Mouse (Mus musculus): ENCODE results near the gene Lipe. TPM values are rescaled to one million over a fixed set of nuclear protein-coding genes. Genes with fewer than 3 reads are reported as not detected.

Gene Lipe
- total RNA-seq, 1 experiment, result 3.8 TPM

DNA sequence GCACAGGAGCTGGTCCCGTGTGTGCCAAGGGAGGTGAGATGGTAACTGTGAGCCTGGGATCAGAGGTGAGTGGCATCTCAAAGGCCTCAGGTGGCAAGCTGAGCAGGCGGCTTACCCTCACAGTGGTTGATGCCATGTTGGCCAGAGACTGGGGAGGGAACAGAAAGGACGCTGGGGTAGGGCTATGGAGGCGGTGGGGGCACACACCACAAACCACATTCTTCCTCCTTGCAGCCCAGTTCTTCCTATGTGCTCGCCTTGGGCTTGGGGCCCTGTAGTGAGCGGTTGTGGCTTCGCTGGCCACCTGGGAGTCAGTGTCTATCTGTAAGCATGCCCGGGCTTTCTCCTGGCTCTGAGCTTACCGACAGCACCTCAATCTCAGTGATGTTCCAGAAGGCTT lies 13.7 kb downstream of the Lipe start:
- Histone ChIP-seq H3K4me1 (ENCODE audit: control insufficient read depth in 2 of 2, insufficient read depth in 2 of 2, low read length in 2 of 2, poor library complexity in 1 of 2) (peaks cover 1 to 7% of the 10 kb centered on the region in 2 experiments; a peak in 2 of 4 replicates), H3K36me3 (ENCODE audit: control insufficient read depth, insufficient read depth, low read length, poor library complexity, severe bottlenecking) (no peaks in the 10 kb centered on the region; the same call in 1 of the 2 replicates), H3K9me3 (ENCODE audit: control insufficient read depth, insufficient read depth, low read depth, low read length) (no peaks in the 10 kb centered on the region), H3K27ac (ENCODE audit: insufficient read depth, low read depth, low read length, poor library complexity, severe bottlenecking) (no peak overlapping the region), H3K4me3 (ENCODE audit: insufficient read depth in 1 of 2, low read depth in 1 of 2, low read length in 2 of 2, poor library complexity in 1 of 2, severe bottlenecking in 1 of 2) (no peak overlapping the region), H3K9ac (ENCODE audit: insufficient read depth, low read depth, low read length, poor library complexity, severe bottlenecking) (no peak overlapping the region)
- DNase-seq (ENCODE audit: low read depth, low spot score), result no peak
- in situ Hi-C loops (cut with MboI; ENCODE audit: low sequenced_read_pairs in 2 of 2, unreplicated experiment in 2 of 2), result no loop called here
- TF ChIP-seq HCFC1 (IDR thresholded peaks at IDR 0.05; ENCODE audit: borderline replicate concordance, insufficient read depth, low read length) (no peak), ZC3H11A (IDR thresholded peaks at IDR 0.05; ENCODE audit: borderline replicate concordance, low read depth, low read length) (no peak), MAFK (IDR thresholded peaks at IDR 0.05; ENCODE audit: insufficient read depth, low read depth, low read length) (no peak), CHD2 (IDR thresholded peaks at IDR 0.05; ENCODE audit: low read depth, low read length) (no peak), ZNF384 (IDR thresholded peaks at IDR 0.05; ENCODE audit: low read depth, low read length) (no peak)

DNA sequence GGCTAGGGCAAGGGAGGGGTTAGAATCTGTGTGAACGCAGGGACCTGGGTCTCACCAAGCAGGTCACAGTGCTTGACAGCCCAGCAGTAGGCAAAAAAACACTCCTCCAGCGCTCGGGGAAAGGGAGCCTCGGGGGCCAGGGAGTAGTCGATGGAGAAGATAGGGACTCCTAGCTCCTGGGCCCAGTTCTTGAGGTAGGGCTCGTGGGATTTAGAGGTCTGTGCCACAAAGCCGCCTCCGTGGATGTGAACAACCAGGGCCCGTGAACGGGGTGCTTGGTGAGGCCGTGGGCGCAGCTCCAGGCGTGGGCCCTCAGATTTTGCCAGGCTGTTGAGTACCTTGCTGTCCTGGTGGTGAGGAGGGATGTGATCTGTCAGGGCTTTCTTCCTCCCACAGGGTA lies 14.2 kb downstream of the Lipe start:
- H3K4me3 ChIP-seq (ENCODE audit: insufficient read depth in 1 of 2, low read depth in 1 of 2, low read length in 2 of 2, poor library complexity in 1 of 2, severe bottlenecking in 1 of 2), result no peak overlapping the region
- H3K9me3 ChIP-seq (ENCODE audit: control insufficient read depth, insufficient read depth, low read depth, low read length), result no peaks in the 10 kb centered on the region
- TF ChIP-seq ZNF384 (IDR thresholded peaks at IDR 0.05; ENCODE audit: low read depth, low read length) (no peak), CHD2 (IDR thresholded peaks at IDR 0.05; ENCODE audit: low read depth, low read length) (no peak), ZC3H11A (IDR thresholded peaks at IDR 0.05; ENCODE audit: borderline replicate concordance, low read depth, low read length) (no peak), HCFC1 (IDR thresholded peaks at IDR 0.05; ENCODE audit: borderline replicate concordance, insufficient read depth, low read length) (no peak), MAFK (IDR thresholded peaks at IDR 0.05; ENCODE audit: insufficient read depth, low read depth, low read length) (no peak)
- H3K36me3 ChIP-seq (ENCODE audit: control insufficient read depth, insufficient read depth, low read length, poor library complexity, severe bottlenecking), result no peaks in the 10 kb centered on the region; the same call in 1 of the 2 replicates
- no peak overlapping the region for H3K27ac ChIP-seq (ENCODE audit: insufficient read depth, low read depth, low read length, poor library complexity, severe bottlenecking)
- peaks cover 0 to 6% of the 10 kb centered on the region in 2 experiments; a peak in 2 of 4 replicates for H3K4me1 ChIP-seq (ENCODE audit: control insufficient read depth in 2 of 2, insufficient read depth in 2 of 2, low read length in 2 of 2, poor library complexity in 1 of 2)
- no peak for DNase-seq (ENCODE audit: low read depth, low spot score)
- no peak overlapping the region for H3K9ac ChIP-seq (ENCODE audit: insufficient read depth, low read depth, low read length, poor library complexity, severe bottlenecking)
- in situ Hi-C loops (cut with MboI; ENCODE audit: low sequenced_read_pairs in 2 of 2, unreplicated experiment in 2 of 2), result no loop called here

DNA sequence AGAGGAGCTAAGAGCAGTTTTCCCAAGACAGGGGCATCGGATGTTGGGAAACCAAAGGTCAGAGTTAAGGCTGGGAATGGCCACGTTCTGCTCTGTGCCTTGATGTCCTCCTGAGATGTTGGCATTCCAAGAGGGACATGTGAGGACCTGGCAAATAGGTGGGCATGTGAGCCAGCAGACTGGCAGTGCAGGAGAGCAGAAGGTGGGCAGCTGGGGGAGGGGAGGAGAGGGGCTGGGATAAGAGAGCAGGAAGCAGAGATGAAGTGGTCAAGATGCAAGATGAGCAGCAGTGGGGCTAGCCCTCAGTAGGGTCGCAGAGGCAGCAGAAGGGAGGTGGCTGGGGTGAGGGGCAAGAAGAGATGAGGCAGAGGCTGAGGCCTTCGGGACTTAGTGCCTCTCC lies 14.6 kb downstream of the Lipe start:
- Histone ChIP-seq H3K4me3 (ENCODE audit: insufficient read depth in 1 of 2, low read depth in 1 of 2, low read length in 2 of 2, poor library complexity in 1 of 2, severe bottlenecking in 1 of 2) (no peak overlapping the region), H3K27ac (ENCODE audit: insufficient read depth, low read depth, low read length, poor library complexity, severe bottlenecking) (no peak overlapping the region), H3K36me3 (ENCODE audit: control insufficient read depth, insufficient read depth, low read length, poor library complexity, severe bottlenecking) (no peaks in the 10 kb centered on the region; the same call in 1 of the 2 replicates), H3K9me3 (ENCODE audit: control insufficient read depth, insufficient read depth, low read depth, low read length) (no peaks in the 10 kb centered on the region), H3K9ac (ENCODE audit: insufficient read depth, low read depth, low read length, poor library complexity, severe bottlenecking) (no peak overlapping the region), H3K4me1 (ENCODE audit: control insufficient read depth in 2 of 2, insufficient read depth in 2 of 2, low read length in 2 of 2, poor library complexity in 1 of 2) (peaks cover 0 to 6% of the 10 kb centered on the region in 2 experiments; a peak in 2 of 4 replicates)
- in situ Hi-C loops (cut with MboI; ENCODE audit: low sequenced_read_pairs in 2 of 2, unreplicated experiment in 2 of 2), result no loop called here
- no peak for DNase-seq (ENCODE audit: low read depth, low spot score)
- TF ChIP-seq CHD2 (IDR thresholded peaks at IDR 0.05; ENCODE audit: low read depth, low read length) (no peak), MAFK (IDR thresholded peaks at IDR 0.05; ENCODE audit: insufficient read depth, low read depth, low read length) (no peak), HCFC1 (IDR thresholded peaks at IDR 0.05; ENCODE audit: borderline replicate concordance, insufficient read depth, low read length) (no peak), ZNF384 (IDR thresholded peaks at IDR 0.05; ENCODE audit: low read depth, low read length) (no peak)

DNA sequence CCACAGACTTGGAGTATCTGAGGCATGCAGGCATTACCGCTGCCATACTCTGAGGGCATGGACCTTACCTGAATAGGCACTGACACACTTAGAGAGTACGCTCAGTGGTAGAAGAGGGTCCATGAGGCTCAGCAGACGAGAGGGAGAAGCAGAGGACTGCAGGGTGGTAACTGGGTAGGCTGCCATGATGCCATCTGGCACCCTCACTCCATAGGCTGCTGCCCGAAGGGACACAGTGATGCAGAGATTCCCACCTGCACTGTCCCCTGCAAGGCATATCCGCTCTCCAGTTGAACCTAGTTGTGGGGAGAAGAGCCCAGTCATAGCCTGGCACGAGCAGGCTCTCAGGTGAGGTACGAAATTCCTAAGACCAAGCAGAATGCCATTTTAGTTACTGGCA lies 15.1 kb downstream of the Lipe start:
- no peak overlapping the region for H3K9ac ChIP-seq (ENCODE audit: insufficient read depth, low read depth, low read length, poor library complexity, severe bottlenecking)
- DNase-seq (ENCODE audit: low read depth, low spot score), result no peak
- no peak overlapping the region for H3K27ac ChIP-seq (ENCODE audit: insufficient read depth, low read depth, low read length, poor library complexity, severe bottlenecking)
- H3K4me3 ChIP-seq (ENCODE audit: insufficient read depth in 1 of 2, low read depth in 1 of 2, low read length in 2 of 2, poor library complexity in 1 of 2, severe bottlenecking in 1 of 2), result no peak overlapping the region
- H3K4me1 ChIP-seq (ENCODE audit: control insufficient read depth in 2 of 2, insufficient read depth in 2 of 2, low read length in 2 of 2, poor library complexity in 1 of 2), result peaks cover 0 to 6% of the 10 kb centered on the region in 2 experiments; a peak in 2 of 4 replicates
- no peaks in the 10 kb centered on the region for H3K9me3 ChIP-seq (ENCODE audit: control insufficient read depth, insufficient read depth, low read depth, low read length)
- no peak for TF ChIP-seq ZNF384 (IDR thresholded peaks at IDR 0.05; ENCODE audit: low read depth, low read length)
- no peak for TF ChIP-seq CHD2 (IDR thresholded peaks at IDR 0.05; ENCODE audit: low read depth, low read length)
- H3K36me3 ChIP-seq (ENCODE audit: control insufficient read depth, insufficient read depth, low read length, poor library complexity, severe bottlenecking), result no peaks in the 10 kb centered on the region; the same call in 1 of the 2 replicates
- in situ Hi-C loops (cut with MboI; ENCODE audit: low sequenced_read_pairs in 2 of 2, unreplicated experiment in 2 of 2), result no loop called here

DNA sequence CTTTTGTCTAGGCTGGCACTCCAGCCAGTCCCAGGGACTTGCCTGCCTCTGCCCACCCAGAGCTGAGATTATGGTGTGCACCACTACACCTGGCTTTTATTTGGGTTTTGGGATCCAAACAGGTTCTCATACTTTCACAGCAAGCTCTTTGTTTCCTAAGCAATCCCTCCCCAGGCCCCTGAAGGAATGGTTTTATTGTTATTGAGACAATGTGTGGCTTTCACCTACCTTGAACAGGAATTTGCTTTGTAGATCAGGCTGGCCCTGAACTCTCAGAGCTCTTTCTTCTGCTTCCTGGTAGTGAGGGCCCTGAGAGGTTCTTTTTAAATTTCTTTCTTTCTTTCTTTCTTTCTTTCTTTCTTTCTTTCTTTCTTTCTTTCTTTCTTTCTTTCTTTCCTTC lies 16.0 kb downstream of the Lipe start:
- no peak overlapping the region for H3K9ac ChIP-seq (ENCODE audit: insufficient read depth, low read depth, low read length, poor library complexity, severe bottlenecking)
- no peak overlapping the region for H3K27ac ChIP-seq (ENCODE audit: insufficient read depth, low read depth, low read length, poor library complexity, severe bottlenecking)
- peaks cover 0 to 6% of the 10 kb centered on the region in 2 experiments; a peak in 2 of 4 replicates for H3K4me1 ChIP-seq (ENCODE audit: control insufficient read depth in 2 of 2, insufficient read depth in 2 of 2, low read length in 2 of 2, poor library complexity in 1 of 2)
- no peak for DNase-seq (ENCODE audit: low read depth, low spot score)
- no peaks in the 10 kb centered on the region for H3K9me3 ChIP-seq (ENCODE audit: control insufficient read depth, insufficient read depth, low read depth, low read length)
- no peak overlapping the region for H3K4me3 ChIP-seq (ENCODE audit: insufficient read depth in 1 of 2, low read depth in 1 of 2, low read length in 2 of 2, poor library complexity in 1 of 2, severe bottlenecking in 1 of 2)
- TF ChIP-seq ZC3H11A (IDR thresholded peaks at IDR 0.05; ENCODE audit: borderline replicate concordance, low read depth, low read length), result no peak
- TF ChIP-seq CHD2 (IDR thresholded peaks at IDR 0.05; ENCODE audit: low read depth, low read length), result no peak
- TF ChIP-seq ZNF384 (IDR thresholded peaks at IDR 0.05; ENCODE audit: low read depth, low read length), result no peak
- no peak for TF ChIP-seq HCFC1 (IDR thresholded peaks at IDR 0.05; ENCODE audit: borderline replicate concordance, insufficient read depth, low read length)
- no peak for TF ChIP-seq MAFK (IDR thresholded peaks at IDR 0.05; ENCODE audit: insufficient read depth, low read depth, low read length)
- in situ Hi-C loops (cut with MboI; ENCODE audit: low sequenced_read_pairs in 2 of 2, unreplicated experiment in 2 of 2), result no loop called here
- H3K36me3 ChIP-seq (ENCODE audit: control insufficient read depth, insufficient read depth, low read length, poor library complexity, severe bottlenecking), result no peaks in the 10 kb centered on the region; the same call in 1 of the 2 replicates

Measured in ES-E14 (cell line).